Mouse (Mus musculus) liver, embryonic 15.5 days (tissue): Measurements from ENCODE around the gene Zfp57. TPM values are rescaled to one million over a fixed set of nuclear protein-coding genes. Genes with fewer than 3 reads are reported as not detected.
"Not testable (repeated sequence)": the region's sequence is repeated elsewhere in the genome, so short reads cannot be mapped to it uniquely, and the experiment has no call there.

ENCODE experiments used
- ATAC-seq: fragments of 200-750 bp; cut with Nextera tagmentation; 2 replicates; pipeline ENCODE4 v1.8.0; 2017; ENCODE audit warnings: moderate number of reproducible peaks, mild to moderate bottlenecking, moderate library complexity; ENCODE audit not compliant: insufficient read depth
- H3K27ac ChIP-seq: fragments of 300-500 bp; sonication (generic); replicated peaks from 2 replicates; pipeline ENCODE4 v1.5.1; 2015; ENCODE audit warnings: mild to moderate bottlenecking, inconsistent platforms
- H3K27me3 ChIP-seq: fragments of 300-500 bp; sonication (generic); 2 replicates; pipeline ENCODE4 v1.6.1; 2015; ENCODE audit warnings: mild to moderate bottlenecking, inconsistent platforms
- H3K36me3 ChIP-seq: fragments of 300-500 bp; sonication (generic); replicated peaks from 2 replicates; pipeline ENCODE4 v1.6.1; 2015; ENCODE audit warnings: moderate library complexity, mild to moderate bottlenecking, inconsistent platforms
- H3K4me1 ChIP-seq: fragments of 300-500 bp; sonication (generic); replicated peaks from 2 replicates; pipeline ENCODE4 v1.6.1; 2015; ENCODE audit warnings: inconsistent platforms
- H3K4me2 ChIP-seq: fragments of 300-500 bp; sonication (generic); 2 replicates; pipeline ENCODE4 v1.6.1; 2015; ENCODE audit warnings: moderate library complexity, mild to moderate bottlenecking, inconsistent platforms
- H3K4me3 ChIP-seq: fragments of 300-500 bp; sonication (generic); replicated peaks from 2 replicates; pipeline ENCODE4 v1.5.1; 2015; ENCODE audit warnings: mild to moderate bottlenecking, inconsistent platforms
- H3K9ac ChIP-seq: fragments of 300-500 bp; sonication (generic); 2 replicates; pipeline ENCODE4 v1.6.1; 2015; ENCODE audit warnings: moderate library complexity, mild to moderate bottlenecking, inconsistent platforms
- H3K9me3 ChIP-seq: fragments of 300-500 bp; sonication (generic); replicated peaks from 2 replicates; pipeline ENCODE4 v1.6.1; 2016; ENCODE audit warnings: inconsistent platforms
- WGBS: fragments of 180-500 bp; shearing (Covaris S2); methylation state at CpG from one replicate; pipeline ENCODE4 v1.1.7; 2015; ENCODE audit warnings: mixed read lengths; ENCODE audit not compliant: insufficient replicate concordance; 5-methylcytosine and 5-hydroxymethylcytosine counted together
- polyA plus RNA-seq: library from polyadenylated mRNA; unstranded; fragments of >200 nt; fragmentation: Nextera tagmentation; extraction: Ambion mirVana; gene quantifications from 2 replicates; pipeline ENCODE4 v1.2.1, GENCODE M21; 2015

Gene Zfp57
- polyA plus RNA-seq, 1 experiment from 2014 or later, result 3.2 TPM

DNA sequence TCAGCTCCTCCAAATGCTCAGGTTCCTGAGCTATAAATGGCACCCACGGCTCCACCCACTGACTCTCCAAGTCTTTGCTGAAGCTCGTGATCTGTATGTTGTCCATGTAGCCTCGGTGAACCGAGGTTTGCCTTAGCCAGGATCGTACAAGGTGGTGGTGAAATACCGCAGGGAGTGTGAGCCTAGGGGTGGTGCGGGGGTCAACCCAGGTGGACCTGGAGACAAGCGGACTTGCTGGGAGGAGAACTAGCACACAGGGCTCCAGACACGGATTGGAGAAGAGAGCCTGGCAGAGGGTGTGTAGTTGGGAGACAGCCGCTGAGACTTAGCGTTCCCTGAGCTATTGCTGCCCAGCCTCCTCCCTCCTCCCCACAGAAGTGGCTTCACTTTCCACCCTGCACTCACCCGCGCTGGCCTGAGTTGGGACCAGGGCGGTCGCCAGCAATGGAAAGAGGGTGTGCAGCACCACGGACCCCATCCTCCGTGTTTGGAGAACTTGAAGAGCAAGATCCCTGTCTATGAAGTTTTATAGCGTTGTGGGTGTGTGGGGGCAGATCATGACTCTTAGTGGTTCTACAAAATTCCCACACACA lies 19.6 kb upstream of the Zfp57 start, which contains the start of gene 2410137M14Rik:
TSS of gene 2410137M14Rik (minus strand) at position 17 of the 593 bp plus-strand sequence.
- H3K9ac ChIP-seq, result no peak within 1 kb of the TSS
- no peaks in the 10 kb centered on the region for H3K9me3 ChIP-seq
- WGBS, result 10% methylated on average over 18 of the region's 18 CpGs
- peaks cover 24% of the 10 kb centered on the region for H3K27me3 ChIP-seq
- H3K27ac ChIP-seq, result no peak within 1 kb of the TSS
- peak within 1 kb of the TSS; percentile 37 for H3K4me2 ChIP-seq
- ATAC-seq, result no peak
- no peaks in the 10 kb centered on the region for H3K36me3 ChIP-seq
- no peaks in the 10 kb centered on the region for H3K4me1 ChIP-seq
- no peak within 1 kb of the TSS for H3K4me3 ChIP-seq

DNA sequence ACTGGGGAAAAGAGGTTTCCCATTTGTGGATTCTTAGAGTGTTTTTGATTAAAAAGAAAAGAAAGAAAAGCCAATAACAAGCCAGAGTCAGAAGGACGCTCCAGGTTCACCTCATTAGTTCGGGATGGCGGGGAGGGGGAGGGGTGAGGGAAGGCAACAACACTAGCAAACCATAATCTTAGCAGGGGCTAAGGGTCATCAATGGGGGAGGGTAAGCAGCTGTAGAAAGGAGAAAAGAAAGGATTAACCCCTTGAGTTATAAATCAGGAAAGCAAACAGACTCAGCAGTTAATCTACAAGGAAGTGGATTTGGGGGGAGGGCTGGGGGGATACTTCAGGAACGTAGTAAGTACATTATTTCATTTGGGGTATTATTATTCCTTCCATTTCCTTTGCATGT lies 19.1 kb upstream of the Zfp57 start:
- peaks cover 29% of the 10 kb centered on the region for H3K27me3 ChIP-seq
- no peak overlapping the region for H3K4me3 ChIP-seq
- peak overlapping the region; percentile 37; the same call in 1 of the 2 replicates for H3K4me2 ChIP-seq
- no peaks in the 10 kb centered on the region for H3K4me1 ChIP-seq
- WGBS, result 13% methylated on average over 4 of the region's 4 CpGs
- no peaks in the 10 kb centered on the region for H3K36me3 ChIP-seq
- no peak overlapping the region for H3K9ac ChIP-seq
- no peaks in the 10 kb centered on the region for H3K9me3 ChIP-seq
- H3K27ac ChIP-seq, result no peak overlapping the region
- ATAC-seq, result no peak

DNA sequence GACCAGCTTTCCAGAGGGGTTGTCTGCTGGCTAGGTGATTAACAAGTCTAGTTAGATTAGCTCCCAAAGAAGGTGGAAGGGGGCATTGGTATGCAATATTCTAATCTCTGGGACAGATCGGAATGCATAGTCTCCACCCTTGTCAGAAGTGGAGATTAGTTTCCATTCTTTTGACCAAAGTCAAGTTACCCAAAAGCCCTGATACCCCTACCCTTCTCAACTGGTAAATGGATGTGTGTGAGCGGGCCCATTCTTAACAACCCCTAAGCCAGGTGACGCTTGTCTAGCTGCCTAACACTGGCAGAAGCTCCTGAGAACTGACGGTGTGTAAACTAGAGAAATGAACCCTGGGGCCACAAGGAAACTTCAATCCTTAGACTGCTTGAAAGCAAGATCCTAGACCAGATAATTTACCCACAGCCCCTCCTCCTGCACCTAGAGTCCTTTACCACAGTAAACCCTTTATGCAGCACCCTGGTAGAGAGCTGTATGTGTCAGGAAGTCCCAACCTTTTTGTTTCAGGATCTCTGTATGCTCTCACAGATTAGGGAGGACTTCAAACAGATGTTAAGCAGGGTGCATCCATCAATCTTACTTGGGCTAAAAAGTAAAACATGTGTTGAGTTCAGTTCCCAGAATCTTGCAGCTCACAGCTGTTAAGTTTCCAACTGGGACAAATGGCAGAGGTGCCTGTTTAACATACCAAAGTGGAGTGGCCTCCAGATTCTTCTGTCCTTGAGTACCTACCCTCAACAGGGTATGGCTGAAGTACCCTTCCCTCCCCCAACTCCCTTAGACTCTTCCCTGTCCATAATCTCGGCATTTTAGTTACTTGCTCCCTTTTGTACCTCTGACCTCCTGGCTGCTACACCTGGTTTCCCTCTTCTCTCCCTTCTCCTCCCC lies 18.5 kb upstream of the Zfp57 start:
- H3K9ac ChIP-seq, result no peak overlapping the region
- no peak overlapping the region for H3K4me2 ChIP-seq
- 41% methylated on average over 5 of the region's 5 CpGs for WGBS
- no peak for ATAC-seq
- no peaks in the 10 kb centered on the region for H3K4me1 ChIP-seq
- H3K27me3 ChIP-seq, result peaks cover 36% of the 10 kb centered on the region
- no peak overlapping the region for H3K27ac ChIP-seq
- H3K36me3 ChIP-seq, result no peaks in the 10 kb centered on the region
- no peaks in the 10 kb centered on the region for H3K9me3 ChIP-seq
- no peak overlapping the region for H3K4me3 ChIP-seq

DNA sequence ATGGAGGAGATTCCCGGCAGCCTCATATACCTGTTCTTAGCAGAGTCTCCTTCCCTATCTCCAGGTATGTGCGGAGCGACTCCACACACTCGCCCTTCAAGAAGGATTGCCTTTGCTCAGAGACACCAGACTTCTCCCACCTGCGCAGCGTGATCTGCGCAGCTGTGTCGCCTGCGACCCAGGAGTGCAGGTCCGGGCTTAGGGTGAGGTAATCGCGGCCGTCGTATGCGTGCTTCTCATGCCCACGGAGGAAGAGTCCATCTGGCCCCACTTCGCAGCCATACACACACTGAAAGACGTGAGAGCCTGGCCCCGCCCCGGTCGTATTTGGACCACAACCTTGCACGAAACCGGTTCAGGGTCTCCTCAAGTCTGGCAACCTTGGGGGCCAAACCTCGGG lies 12.5 kb upstream of the Zfp57 start:
- WGBS, result 9% methylated on average over 24 of the region's 24 CpGs
- H3K4me2 ChIP-seq, result no peak overlapping the region; the same call in 1 of the 2 replicates
- H3K36me3 ChIP-seq, result no peaks in the 10 kb centered on the region
- ATAC-seq, result no peak
- H3K9me3 ChIP-seq, result no peaks in the 10 kb centered on the region
- no peak overlapping the region for H3K9ac ChIP-seq
- H3K27ac ChIP-seq, result no peak overlapping the region
- peaks cover 39% of the 10 kb centered on the region for H3K27me3 ChIP-seq
- no peaks in the 10 kb centered on the region for H3K4me1 ChIP-seq
- H3K4me3 ChIP-seq, result no peak overlapping the region

DNA sequence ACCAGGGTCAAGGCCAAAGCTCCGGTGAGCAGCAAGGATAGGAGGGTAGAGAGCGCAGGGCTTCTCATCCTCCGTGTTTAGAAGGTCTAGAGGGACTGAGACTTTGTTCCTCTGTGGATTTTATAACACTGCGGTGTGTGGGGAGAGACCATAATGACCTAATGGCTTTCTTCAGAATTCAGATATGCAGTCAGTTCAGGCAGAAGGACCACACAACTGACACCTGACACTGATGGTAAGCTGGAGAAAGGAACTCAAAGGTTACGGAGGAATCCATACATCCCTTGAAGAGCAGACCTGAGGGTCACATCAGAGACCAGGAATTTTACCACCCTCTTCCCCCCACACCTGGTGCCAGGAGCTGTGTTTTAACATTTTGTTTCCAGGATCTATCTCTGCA lies 11.5 kb upstream of the Zfp57 start, which contains the start of gene H2-M5:
TSS of gene H2-M5 (minus strand) at position 101 of the 400 bp plus-strand sequence.
- Histone ChIP-seq H3K4me1 (no peaks in the 10 kb centered on the region), H3K27ac (no peak within 1 kb of the TSS), H3K36me3 (no peaks in the 10 kb centered on the region), H3K9ac (no peak within 1 kb of the TSS), H3K4me3 (no peak within 1 kb of the TSS), H3K4me2 (no peak within 1 kb of the TSS; the same call in 1 of the 2 replicates), H3K9me3 (no peaks in the 10 kb centered on the region), H3K27me3 (peaks cover 39% of the 10 kb centered on the region)
- 39% methylated on average over 5 of the region's 5 CpGs for WGBS
- no peak for ATAC-seq

DNA sequence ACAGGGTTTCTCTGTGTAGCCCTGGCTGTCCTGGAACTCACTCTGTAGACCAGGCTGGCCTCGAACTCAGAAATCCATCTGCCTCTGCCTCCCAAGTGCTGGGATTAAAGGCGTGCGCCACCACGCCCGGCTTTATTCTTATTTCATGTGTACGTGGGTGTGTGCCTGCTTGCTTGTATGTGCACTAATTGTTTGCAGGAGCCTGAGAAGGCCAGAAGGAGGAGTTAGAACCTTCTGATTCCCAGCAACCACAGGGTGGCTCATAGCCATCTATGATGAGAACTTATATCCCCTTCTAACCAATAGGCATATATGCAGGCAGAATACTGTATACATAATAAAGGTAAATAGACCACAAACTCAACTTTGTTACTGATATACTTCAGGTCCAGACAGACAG lies 10.3 kb upstream of the Zfp57 start:
- not testable (repeated sequence) for H3K4me3 ChIP-seq, H3K9me3 ChIP-seq, H3K27ac ChIP-seq, H3K36me3 ChIP-seq, H3K9ac ChIP-seq, H3K4me2 ChIP-seq, ATAC-seq, H3K4me1 ChIP-seq
- peaks cover 34% of the 10 kb centered on the region for H3K27me3 ChIP-seq
- WGBS, result 67% methylated on average over 6 of the region's 6 CpGs

DNA sequence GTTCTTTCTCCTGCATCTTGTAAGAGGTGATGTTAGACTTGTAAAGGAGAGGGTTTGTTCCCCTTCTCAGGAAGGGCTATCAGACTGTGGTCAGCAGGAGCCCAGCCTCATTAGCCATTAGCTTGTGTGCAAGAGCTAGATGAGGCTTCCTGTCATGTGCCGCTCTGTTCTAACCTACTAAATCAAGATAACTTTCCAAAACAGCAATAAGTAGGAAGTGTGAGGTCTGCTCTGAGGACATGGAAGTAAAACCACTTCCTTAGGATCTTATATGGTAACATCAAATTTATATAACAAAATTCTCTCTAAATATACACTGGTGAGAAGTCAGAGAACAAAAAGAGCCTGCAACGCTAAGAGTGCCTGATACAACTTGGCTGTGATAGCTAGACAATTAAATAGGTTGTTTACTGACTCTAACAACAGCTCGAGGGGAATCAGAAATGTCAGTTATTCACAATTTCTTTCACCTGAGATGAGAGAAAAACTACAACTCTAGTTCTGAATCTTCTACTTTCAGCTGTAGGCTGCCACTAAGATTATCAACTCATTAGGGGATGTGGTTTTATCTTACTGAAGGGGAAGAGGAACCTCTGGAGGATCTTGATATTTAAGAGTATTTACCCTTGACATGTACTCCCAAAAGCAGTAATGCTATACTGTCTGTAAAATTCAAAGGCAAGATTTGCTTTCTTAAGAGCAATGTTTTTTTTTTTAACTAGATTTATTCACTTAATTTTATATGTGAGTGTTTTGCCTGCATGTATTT lies 8.4 kb upstream of the Zfp57 start:
- WGBS, result 10% methylated on average over 3 of the region's 3 CpGs
- no peak overlapping the region for H3K27ac ChIP-seq

DNA sequence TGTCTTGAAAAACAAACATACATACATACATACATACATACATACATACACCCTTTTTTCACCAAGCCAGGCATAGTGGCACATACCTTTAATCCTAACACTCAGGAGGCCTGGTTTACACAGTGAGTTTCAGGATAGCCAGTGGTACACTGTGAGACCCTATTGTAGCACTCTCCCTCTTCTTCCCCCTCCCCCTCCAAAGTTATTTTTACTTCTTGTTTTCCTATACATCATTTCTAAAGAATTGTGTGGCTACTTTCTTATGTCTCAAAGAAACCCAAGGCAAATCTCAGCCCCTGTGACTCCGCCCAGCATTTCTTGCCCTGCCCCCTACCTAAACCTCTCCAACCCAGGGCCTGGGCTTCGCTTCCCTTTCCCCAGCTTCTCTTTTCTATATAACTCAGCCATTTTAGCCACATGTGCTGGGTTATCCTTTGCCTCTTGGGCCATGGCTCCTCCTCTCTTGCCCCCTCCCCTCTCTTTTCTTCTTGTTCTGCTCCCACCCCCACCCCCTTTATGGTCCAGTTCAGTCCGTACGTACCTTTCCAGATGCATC lies 7.1 kb upstream of the Zfp57 start:
- ATAC-seq, result no peak
- peaks cover 8% of the 10 kb centered on the region for H3K27me3 ChIP-seq
- WGBS, result 66% methylated on average over 4 of the region's 4 CpGs
- H3K9ac ChIP-seq, result no peak overlapping the region
- no peak overlapping the region for H3K4me2 ChIP-seq
- H3K4me3 ChIP-seq, result no peak overlapping the region
- no peaks in the 10 kb centered on the region for H3K9me3 ChIP-seq
- H3K36me3 ChIP-seq, result no peaks in the 10 kb centered on the region
- no peak overlapping the region for H3K27ac ChIP-seq
- H3K4me1 ChIP-seq, result no peaks in the 10 kb centered on the region

More for the DNA sequence above, 8.4 kb upstream of the Zfp57 start:
- H3K4me2 ChIP-seq, result no peak overlapping the region
- no peak overlapping the region for H3K9ac ChIP-seq
- no peaks in the 10 kb centered on the region for H3K4me1 ChIP-seq
- no peaks in the 10 kb centered on the region for H3K9me3 ChIP-seq
- no peaks in the 10 kb centered on the region for H3K36me3 ChIP-seq
- no peak for ATAC-seq
- H3K27me3 ChIP-seq, result peaks cover 22% of the 10 kb centered on the region
- no peak overlapping the region for H3K4me3 ChIP-seq

DNA sequence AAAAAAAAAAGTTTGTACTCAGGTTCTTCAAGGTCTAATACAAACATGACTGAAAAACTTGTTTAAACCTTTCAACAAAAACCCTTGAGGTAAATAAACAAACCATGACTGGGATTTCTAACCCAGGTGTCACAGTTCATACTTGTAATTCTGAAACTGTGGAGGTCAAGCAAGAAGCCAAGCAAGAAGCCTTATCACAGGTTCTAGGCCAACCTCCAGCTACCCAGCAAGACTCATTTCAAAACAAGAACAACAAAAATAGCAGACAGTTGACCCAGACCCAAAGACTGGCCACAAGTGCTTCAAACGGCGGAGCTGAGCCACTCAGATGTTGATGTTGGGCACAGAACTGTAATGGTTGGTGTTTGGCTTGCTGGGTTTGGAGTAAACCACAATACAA lies 6.4 kb upstream of the Zfp57 start:
- Histone ChIP-seq H3K4me1 (no peaks in the 10 kb centered on the region), H3K4me2 (no peak overlapping the region), H3K9ac (no peak overlapping the region), H3K36me3 (no peaks in the 10 kb centered on the region), H3K27ac (no peak overlapping the region), H3K4me3 (no peak overlapping the region), H3K9me3 (no peaks in the 10 kb centered on the region), H3K27me3 (peaks cover 2% of the 10 kb centered on the region)
- WGBS, result 83% methylated on average over 2 of the region's 2 CpGs
- no peak for ATAC-seq

DNA sequence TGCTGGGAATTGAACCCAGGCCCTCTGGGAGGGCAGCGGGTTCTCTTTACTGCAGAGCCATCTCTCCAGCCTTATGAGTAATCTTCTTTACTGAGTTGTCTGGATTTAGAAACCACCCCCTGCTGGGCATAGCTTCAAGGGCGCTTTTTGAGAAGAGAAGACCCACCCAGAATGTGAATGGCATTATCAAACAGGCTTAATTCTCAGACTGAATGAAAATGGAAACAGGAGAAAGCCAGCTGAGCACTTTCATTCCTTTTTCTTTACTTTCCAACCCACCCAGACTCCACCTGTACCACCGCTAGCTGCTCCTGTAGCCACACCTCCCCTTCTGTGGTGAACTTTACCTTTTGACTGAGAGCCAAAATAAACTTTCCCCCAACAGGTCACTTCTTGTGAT lies 5.5 kb upstream of the Zfp57 start:
- 58% methylated on average over 3 of the region's 3 CpGs for WGBS
- Histone ChIP-seq H3K4me3 (no peak overlapping the region), H3K9ac (no peak overlapping the region), H3K27me3 (no peaks in the 10 kb centered on the region), H3K4me1 (no peaks in the 10 kb centered on the region), H3K36me3 (no peaks in the 10 kb centered on the region), H3K4me2 (no peak overlapping the region), H3K27ac (no peak overlapping the region), H3K9me3 (no peaks in the 10 kb centered on the region)
- ATAC-seq, result no peak
